Mouse (Mus musculus): Measurements from ENCODE around the gene Usp53. TPM values are rescaled to one million over a fixed set of nuclear protein-coding genes. Genes with fewer than 3 reads are reported as not detected.
"Not testable (repeated sequence)": the region's sequence is repeated elsewhere in the genome, so short reads cannot be mapped to it uniquely, and the experiment has no call there.

The Usp53 gene
- total RNA-seq, 4 experiments from 2014 or later = 32.5 to 57.2 (median 38.4) TPM

DNA sequence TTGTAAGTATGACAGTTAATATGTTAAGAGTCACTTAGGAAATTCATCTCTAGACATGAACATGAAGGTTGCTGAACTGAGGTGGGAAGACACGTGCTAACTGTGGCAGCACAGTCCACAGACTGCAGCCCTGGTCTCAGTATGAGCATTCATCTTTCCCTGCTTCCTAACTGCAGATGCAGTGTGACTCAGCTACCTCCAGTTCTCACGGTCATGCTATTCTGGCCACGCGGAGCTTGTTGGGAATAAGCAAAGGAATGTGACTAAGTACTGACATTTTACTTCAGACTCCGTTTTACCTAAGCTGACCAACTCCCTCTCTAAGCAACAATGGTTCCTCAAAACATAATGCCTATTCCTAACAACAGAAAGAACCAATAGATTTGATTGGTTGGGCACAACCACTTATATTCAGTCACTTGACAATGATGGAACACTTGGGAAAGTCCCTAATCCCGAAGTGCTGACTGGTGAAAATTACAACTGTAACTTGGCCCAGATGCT, 40.9 kb downstream of the Usp53 start:
- DNase-seq = peak; percentile 29

DNA sequence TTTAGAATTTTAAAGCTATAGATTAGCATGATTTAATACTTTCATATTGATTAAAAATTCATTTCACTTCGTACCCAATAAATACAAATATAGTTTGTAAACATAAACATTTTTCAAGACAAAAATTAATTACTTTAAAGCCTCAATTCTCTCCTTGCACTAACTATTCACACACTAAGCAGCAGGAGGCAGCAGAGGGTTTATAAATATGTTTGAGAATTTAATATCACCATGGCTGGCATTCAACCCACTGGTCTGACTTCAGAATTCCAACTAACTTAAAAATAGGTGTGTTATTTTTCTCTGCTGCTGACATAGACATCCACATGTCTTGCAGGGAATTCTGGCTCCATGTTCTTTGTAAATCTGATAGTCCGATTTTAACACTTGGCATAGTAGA, 45.1 kb downstream of the Usp53 start:
- DNase-seq = no peak

DNA sequence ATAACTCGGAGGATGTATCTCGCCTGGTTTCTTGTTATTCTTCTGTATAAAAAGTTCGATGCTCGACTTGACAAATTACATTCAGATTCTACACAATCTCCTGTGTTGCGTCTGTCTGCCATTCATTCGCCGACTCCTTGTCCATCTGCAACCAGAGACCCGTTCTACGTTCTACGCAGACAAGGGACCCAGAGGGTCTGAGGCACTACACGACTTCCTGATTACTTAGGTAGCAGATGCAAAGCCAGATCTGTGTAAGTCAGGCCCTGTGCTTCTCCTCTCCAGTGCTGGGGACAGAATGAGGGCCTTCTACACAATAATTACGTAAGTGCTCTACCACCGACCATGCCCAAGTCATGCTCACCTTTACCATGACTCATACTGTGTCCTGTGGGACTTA, 47.1 kb downstream of the Usp53 start:
- DNase-seq = not testable (repeated sequence)

DNA sequence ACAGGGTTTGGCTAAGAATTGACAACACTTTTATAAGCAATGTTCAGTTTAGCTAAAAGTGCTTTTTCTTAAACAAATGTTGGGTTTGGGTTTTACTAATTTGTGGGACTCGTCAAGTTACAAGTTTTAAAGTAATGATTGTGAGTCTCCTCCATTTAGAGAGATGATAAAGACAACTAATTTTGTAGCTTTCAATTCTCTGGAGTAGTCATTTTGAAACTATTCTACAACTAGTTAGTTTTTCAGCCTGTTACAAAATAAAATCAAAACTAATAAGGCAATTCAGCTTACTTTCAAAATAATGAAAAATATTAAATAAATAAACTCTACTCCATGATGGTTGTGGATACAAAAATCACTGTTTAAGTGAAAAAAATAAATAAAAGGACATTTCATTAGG, 51.8 kb downstream of the Usp53 start:
- no peak for DNase-seq

DNA sequence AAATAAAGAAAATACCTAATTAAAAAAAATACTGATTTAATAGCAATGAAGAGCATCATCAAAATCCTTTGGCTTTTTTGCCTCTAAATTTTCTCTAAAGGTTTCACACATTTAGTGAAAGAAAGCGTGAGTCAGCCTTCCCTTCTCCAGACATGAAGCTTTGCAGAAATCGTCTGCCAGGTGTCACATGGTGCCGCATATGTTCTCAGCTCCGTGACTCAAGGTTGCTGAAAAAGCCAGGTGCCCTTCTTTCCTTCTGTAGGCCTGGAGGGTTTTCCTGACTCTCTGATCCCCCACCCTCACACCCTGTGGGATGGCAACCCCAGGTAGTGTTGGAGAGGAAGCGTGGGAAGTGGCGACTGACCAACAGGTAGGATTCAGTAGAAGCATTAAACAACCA, 54.6 kb downstream of the Usp53 start:
- no peak for DNase-seq

DNA sequence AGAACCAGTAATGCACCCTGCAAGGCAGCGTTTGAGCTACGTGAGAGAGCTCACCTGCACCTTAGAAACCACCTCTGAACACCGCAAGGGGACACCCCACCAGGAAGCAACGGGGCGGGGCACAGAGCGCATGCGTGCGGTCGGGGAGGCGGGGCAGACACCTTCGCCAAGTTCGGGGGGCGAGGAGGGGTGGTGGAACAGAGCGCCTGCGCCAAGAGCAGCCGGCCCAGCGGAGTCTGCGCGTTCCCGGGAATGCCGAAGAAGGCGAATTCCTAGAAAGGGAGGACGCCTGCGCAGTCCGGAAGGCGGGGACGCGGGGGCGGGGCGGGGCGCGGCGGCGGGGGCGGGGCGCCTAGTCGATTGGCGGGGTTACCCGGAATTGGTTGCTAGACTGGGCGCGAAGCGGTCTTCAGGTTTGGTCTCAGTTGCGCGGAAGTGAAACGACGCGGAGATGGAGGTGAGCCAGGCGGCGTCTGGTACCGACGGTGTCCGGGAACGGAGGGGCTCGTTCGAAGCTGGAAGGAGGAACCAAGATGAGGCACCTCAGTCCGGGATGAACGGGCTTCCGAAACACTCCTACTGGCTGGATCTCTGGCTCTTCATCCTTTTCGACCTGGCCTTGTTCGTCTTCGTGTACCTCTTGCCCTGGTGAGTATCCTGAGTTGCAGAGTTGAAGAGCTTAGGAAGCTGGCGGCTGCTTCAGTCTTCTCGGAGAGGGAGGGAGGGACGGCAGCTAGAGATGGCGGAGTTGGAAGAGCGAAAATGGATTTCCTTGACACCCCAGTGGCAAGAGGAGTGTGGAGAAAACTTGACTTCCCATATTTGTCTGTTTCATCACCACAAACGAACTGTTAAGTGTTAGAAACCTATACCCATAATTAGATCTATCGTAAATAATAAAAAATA, 60.0 kb downstream of the Usp53 start, which contains the start of gene 1810037I17Rik:
1810037I17Rik (plus strand) TSS at position 195 of the 906 bp plus-strand sequence.
- peak; percentile 96 for DNase-seq

DNA sequence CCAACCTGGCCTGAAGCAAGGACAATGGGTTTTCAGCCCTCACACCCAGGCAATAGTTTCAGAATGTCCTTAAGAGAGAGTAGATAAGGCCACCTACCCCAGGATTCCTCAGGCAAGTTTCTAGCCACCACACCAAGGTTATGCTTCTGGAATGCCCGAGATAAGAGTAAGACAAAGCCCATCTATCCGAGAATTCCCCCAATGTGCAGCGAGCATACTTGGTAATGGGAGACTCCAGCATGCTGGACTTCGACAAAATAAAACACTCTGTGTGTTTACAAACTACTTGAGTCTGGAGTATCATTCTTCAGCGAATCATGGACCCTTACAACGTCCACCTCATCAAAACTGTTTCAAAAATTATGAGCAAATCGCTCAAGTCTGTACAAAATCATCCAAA, 61.2 kb downstream of the Usp53 start:
- no peak for DNase-seq

DNA sequence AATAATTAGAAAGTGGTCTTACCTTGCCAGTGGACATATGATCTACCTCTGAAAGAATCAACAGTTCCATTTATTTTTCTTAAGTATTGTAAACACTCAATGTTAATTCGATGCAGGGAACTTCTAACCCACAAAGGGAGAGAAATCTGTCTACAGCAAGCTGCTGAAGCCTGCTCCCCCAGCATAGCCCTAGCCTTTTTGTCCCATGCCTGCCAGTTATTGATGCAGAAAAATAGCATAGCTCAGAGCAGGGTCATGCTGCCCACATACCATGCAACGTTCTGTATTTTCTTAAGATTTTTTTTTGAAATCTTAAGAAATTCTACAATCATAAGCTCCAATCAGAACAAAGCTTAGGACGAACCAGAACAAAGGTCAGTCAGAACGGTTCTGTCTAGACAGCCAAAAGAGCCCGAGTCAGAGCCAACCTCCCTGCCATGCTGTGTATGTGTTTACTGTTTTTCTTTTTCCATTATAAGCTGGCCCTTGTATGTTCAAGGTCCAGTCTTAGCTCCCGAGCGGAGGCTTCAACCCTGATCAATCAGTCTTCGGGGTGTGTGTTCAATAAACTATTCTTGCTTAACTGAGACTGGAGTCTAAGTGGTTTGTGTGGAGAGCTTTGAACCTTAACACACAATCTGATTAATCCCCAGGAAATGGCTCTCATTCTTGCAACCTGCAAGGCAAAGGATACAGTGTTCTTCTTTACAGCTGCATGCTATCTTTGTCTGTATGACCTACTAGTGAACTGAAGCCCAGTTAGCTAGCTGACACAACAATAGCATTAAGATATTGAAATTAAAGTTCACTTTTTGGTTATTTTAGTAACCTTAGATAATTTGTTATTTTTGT, 62.4 kb downstream of the Usp53 start:
- DNase-seq = no peak

DNA sequence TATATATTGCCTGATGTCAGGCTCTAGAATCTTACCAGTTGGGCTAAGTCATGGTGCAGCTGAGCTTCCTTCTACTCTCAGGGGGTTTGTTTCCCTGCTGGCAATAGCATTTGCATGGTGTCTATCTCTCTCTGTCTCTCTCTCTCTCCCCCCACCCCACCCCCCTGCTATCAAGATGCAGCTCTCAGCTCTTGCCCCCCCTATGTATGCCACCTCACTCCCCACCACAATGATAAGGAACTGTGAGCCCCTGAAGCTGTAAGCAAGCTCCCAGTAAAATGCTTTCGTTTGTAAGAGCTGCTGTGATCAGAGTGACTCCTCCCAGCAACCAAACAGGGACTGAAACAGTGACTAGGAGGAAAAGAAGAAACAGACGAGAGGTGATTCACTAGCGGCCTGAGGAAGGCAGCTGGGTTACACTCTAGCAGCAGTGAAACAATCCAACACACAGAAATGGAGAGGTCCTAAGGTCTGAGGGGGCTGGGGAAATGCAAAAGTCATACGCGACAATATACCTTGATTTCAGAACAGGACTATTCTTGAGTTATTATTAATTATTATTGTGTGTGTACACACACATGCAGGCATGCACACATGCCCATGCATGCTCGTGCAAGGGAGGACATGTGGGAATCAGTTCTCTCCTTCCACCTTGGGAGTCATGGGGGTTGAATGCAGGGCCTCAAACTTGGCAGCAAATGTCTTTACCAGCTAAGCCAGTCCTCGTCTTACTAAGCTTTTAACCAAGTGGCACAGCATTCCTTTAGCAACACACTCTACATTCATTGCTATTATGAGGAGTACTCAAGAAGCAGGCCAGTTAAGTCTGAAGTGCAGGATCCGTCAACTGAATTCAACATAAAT, 63.5 kb downstream of the Usp53 start:
- DNase-seq = no peak

DNA sequence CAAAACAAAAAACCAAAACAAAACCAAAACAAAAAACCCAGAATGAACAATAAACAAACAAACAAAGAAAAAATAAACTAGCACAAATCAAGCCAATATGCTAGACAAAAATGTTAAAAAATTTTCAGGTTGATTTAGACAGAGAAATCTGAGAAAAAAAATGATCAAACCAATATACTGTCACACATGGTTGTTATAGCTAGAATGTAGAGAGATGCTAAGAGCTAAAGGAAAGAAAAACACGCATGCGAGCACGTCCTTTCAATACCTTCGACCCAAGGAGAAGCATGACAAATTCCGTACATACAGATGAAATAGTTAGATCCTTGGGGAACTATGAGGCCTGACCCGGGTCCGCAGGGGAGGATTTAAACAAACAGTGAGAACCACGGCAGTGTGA, 65.0 kb downstream of the Usp53 start, which contains the start of gene Gm10959:
Gm10959 (minus strand) TSS at position 101 of the 400 bp plus-strand sequence.
- DNase-seq = no peak

DNA sequence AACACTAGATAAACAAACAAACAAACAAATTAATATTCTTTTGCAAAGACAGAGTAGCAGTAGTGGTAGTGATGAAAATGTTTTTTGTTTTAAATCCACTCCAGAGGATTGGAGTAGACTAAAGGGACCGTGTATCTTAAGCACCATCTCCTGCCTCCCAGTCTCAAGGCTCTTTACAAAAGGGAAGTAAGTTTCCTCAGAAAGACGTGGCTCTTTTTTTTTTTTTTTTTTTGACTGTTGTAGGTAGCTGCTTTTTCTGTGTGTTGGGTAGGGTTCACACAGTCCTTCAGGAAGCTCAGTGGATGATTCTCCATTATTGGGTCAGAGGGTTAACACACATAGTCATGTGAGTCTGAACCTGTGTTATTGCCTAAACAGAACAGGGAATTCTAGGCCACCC, 65.6 kb downstream of the Usp53 start:
- DNase-seq = no peak

DNA sequence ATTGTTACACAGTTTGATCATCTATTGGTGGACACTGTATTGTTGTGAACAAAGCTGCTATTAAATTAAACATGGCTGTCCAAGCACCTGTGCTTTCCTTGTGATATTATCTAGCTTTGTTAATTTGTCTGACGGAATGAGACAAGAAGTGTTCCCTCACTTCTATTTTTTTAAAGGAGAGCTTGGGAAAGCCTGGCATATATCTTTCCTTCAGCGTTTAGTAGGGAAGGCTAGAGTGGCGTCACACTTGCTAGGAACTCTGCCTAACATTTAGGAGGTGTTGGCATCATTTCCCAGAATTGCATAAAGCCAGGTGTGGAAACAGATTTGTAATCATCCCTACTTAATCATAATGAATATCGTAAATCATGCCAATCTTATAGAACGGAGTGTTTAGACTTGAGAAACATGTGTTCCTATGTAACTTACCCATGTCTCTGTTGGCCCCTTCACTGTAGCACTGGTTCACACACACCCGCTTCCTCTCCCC, 68.1 kb downstream of the Usp53 start:
- DNase-seq = no peak

DNA sequence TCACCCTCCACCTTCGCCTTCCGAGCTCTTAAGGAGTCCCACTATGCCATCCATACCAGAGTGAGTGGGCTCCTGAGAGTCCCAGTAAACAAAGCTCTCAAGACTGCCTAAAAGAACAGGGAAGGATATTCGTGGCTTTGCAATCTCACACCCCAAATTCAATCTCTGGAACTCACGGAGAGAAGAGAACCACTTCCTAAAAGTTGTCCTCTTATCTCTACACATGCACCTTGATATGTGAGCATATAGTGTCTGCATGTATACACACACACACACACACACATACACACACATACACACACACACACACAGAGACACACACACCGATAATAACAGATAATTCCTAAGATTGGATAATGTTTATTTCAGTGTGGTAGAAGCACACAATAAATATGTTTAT, 68.8 kb downstream of the Usp53 start:
- no peak for DNase-seq

DNA sequence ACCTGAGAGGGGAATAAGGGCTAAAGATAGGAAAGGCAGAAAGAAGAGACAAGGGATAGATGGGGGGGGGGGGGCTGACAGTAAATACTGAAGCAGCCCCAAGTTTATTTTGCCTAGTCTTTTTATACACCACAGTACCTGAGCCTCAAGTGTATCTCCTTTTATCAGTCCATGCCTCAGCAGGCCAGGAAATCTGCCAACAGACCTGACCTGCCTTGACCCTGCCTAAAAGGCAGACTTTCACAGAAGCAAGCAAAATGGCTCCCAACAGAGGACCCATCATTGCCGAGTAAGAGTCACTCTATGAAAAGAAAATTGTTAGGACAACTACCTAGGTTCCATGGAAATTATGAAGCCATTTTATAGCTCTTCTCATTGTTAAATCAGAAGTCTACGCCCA, 76.5 kb downstream of the Usp53 start:
- peak; percentile 19 for DNase-seq

DNA sequence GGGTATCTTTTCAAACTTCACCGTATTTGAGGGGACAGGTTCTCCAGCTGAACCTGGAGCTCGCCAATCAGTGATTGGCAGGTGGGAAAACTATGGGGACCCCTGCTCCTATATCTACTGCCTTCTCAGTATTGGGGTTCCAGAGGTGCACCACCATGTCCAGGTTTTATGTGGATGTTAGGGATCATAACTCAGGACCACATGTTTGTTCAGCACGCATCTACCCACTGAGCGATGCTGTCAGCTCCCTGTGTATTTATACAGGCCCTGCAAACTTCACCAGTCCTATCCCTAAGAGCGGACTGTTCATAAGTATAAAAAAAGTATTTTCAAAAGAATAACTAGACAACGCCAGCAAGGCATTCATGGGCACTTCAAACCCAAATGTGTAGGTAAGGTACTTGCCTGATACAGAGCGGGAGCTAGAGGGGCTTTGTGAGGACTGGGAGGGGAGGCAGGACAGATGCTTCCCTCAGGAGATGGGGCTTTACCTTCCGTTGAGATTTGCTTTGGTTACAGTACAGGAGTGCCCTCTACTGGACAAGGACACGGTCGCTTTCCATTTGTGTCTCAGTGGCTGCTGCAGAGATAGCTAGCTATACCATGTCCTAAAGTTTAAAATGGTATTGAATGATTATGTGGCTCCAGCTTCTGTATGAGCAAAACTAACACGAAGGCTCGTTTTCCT, 80.4 kb downstream of the Usp53 start:
- no peak for DNase-seq

DNA sequence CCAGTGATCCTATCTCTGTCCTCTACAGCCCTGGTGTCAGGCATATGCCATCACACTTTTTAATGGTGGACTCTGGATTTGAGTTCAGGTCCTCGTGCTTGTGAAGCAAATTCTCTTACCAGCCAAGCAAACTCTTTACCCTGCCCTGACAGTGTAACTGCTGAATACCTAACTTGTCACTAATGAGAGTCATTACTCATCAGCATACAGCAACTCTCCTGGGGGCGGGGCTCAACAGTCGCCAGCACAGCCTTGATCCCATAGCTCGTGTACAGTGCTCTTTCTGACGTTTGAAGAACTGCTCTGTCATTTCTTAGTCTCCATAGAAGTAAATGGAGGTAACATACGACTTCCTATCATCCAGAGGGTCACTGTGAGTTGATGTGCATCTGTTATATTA, 86.1 kb downstream of the Usp53 start:
- DNase-seq = no peak

DNA sequence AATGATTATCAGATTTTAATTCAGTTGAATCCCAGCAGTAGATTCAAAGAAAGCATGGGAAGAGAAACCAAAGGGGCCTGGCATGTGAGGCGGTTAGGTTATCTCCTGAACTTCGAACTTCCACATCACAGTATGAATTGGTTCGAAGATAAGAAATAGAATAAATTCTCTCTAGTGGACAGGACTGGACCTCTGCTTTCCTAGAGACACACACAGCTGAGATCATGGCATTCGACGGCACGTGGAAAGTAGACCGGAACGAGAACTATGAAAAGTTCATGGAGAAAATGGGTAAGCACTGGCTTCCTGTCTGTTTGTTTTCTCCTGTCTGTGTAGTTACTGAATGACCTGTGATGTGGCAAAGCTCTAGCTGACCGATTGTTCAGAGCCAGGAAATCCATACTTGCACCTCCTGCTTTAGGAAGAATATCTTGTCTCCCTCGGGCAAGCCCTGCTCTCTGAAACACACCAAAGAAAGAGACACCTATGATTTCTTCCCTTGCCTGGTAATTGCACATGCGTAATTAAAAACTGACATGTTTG, 89.0 kb downstream of the Usp53 start:
- no peak for DNase-seq

DNA sequence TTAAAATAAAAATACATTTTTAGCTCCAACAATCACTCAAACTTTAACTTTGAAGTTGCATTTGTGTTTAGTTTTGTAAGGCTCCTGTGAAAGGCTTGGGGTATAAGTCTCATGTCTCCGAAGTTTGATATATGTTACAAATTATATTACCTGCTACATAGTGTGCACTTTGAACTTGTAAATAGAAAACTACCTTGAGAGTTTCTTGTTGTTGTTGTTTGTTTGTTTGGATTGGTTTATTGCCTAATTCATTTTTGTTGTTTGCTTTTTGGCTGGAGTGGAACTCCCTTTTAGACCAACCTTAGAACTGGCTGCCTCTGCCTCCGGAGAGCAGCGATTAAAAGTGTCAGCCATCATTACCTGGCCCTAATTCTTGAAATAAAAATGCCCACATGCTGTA, 89.5 kb downstream of the Usp53 start, which contains the start of gene Fabp2:
Fabp2 (plus strand) TSS at position 301 of the 400 bp plus-strand sequence.
- no peak for DNase-seq

DNA sequence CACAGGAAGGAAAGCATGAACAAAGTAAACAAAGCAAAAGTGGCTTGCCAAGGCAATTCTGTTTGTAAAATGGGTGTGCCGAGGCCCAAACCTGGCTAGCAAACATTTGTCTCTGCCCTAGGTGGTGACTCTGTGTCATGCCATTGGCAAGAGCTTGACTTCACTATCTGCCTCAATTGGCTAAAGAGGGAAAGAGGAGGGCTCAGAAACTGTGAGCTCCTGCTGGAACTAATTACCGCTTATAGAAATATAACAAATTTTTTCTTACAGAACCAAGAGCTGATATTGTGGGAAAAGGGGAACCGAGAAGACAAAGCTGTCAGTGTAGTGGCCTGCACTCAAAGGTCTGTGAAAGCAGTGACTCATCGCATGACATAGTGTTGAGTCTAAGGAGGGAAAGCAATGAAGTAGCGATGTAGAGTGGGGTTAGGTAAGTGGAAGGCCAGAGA, 95.9 kb downstream of the Usp53 start:
- DNase-seq = no peak

DNA sequence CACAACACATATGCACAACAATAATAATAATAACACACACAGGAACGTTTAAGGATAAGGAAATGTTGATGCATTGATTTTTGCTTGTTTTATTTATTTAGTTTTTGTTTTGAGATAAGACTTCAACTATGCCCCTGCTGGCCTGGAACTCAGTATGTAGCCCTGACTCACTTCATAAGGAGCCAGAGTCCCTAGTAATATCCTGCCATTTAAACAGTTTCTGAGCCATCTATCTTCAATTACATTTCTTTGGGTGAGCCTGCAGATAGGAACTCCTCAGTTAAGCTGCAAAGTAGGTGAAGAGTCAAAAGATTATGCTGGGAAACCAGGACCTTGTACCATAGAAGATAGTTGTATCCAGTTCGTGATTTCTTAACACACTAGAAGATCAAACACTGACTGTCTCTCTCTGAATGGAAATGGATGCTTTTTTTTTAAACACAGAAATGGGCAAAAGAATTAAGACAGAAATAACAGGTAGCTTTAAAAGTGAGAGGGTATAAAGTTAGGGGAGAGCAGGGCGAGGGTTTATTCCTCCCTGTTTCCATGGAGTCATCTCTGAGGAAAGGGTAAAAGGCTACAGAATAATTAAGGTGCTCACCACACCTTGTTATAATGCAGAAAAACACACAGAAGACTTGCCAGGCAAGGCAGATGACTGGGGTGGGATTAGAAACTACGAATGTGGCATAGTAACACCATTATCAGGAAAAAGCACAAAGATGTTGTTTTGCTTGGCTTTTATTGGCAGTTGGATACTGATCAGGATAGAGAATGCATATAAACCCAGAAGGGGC, 96.6 kb downstream of the Usp53 start:
- DNase-seq = no peak

Data from adrenal gland, adult 8-10 months (tissue).